Mouse (Mus musculus) stomach, embryonic 16.5 days (tissue): Measurements from ENCODE around the gene Mgat5. TPM values are rescaled to one million over a fixed set of nuclear protein-coding genes. Genes with fewer than 3 reads are reported as not detected.
A peak's percentile ranks its signal among the peaks of the same experiment; 100 is the strongest.

ENCODE experiments used
- ATAC-seq: fragments of 200-750 bp; cut with Nextera tagmentation; 2 replicates; pipeline ENCODE4 v1.8.0; 2017; ENCODE audit warnings: moderate number of reproducible peaks, moderate TSS enrichment; ENCODE audit not compliant: insufficient read depth, low FRiP score
- H3K27ac ChIP-seq: fragments of 300-500 bp; sonication (generic); 2 replicates; pipeline ENCODE4 v1.5.1; 2014; ENCODE audit warnings: low read length
- H3K27me3 ChIP-seq: fragments of 300-500 bp; sonication (generic); 2 replicates; pipeline ENCODE4 v1.6.1; 2014; ENCODE audit warnings: low read length, control low read depth, mixed read lengths; ENCODE audit not compliant: control insufficient read depth, insufficient read depth
- H3K36me3 ChIP-seq: fragments of 300-500 bp; sonication (generic); 2 replicates; pipeline ENCODE4 v1.6.1; 2014; ENCODE audit warnings: low read length; ENCODE audit not compliant: control insufficient read depth, insufficient read depth
- H3K4me1 ChIP-seq: fragments of 300-500 bp; sonication (generic); 2 replicates; pipeline ENCODE4 v1.6.1; 2014; ENCODE audit warnings: low read length, control low read depth, mixed read lengths; ENCODE audit not compliant: control insufficient read depth, insufficient read depth
- H3K4me2 ChIP-seq: fragments of 300-500 bp; sonication (generic); 2 replicates; pipeline ENCODE4 v1.6.1; 2014; ENCODE audit warnings: low read depth, low read length, mixed read lengths
- H3K4me3 ChIP-seq: fragments of 300-500 bp; sonication (generic); replicated peaks from 2 replicates; pipeline ENCODE4 v1.5.1; 2014; ENCODE audit warnings: mild to moderate bottlenecking, low read length
- H3K9ac ChIP-seq: fragments of 300-500 bp; sonication (generic); 2 replicates; pipeline ENCODE4 v1.6.1; 2014; ENCODE audit warnings: low read length
- H3K9me3 ChIP-seq: fragments of 300-500 bp; sonication (generic); replicated peaks from 2 replicates; pipeline ENCODE4 v1.6.1; 2016; ENCODE audit warnings: low read length, control low read depth; ENCODE audit not compliant: control insufficient read depth
- WGBS: fragments of 180-500 bp; shearing (Covaris S2); extraction: QIAGEN DNeasy Blood & Tissue Kit; methylation state at CpG from one replicate; pipeline ENCODE4 v1.1.7; 2014; 5-methylcytosine and 5-hydroxymethylcytosine counted together
- polyA plus RNA-seq: library from polyadenylated mRNA; unstranded; fragments of >200 nt; fragmentation: Nextera tagmentation; extraction: Ambion mirVana; gene quantifications from 2 replicates; pipeline ENCODE4 v1.2.1, GENCODE M21; 2015

Mgat5 gene
- polyA plus RNA-seq, 1 experiment from 2014 or later: 5.7 TPM

GRCm38 (mm10) chr1:127229011-127229410, 24.2 kb downstream of the Mgat5 start:
- Histone ChIP-seq H3K9ac (no peak overlapping the region), H3K27ac (no peak overlapping the region), H3K36me3 (no peaks in the 10 kb centered on the region), H3K27me3 (no peaks in the 10 kb centered on the region), H3K4me2 (no peak overlapping the region), H3K9me3 (no peaks in the 10 kb centered on the region), H3K4me3 (no peak overlapping the region), H3K4me1 (peaks cover 6% of the 10 kb centered on the region; the same call in 1 of the 2 replicates)
- no peak for ATAC-seq
- WGBS: 91% methylated on average over 2 of the region's 2 CpGs

DNA sequence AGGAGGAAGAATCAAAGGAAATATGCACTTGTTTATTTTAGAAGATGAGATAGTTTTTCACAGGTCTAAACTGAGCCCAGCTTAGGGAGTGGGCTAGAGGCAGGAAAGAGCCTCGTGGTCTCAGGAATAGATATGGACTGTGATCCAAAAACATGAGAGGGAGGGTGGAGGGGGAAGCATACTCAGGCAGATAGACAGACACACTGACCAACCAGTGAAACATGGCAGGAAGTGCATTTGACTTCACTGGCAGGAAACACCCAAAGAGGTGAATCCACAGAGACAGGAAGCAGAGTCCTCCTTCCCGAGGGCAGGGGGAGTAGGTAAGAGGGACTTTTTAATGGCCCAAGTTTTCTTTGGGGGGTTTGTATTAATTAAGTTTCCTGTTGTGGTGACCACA, 25.7 kb downstream of the Mgat5 start:
- Histone ChIP-seq H3K36me3 (no peaks in the 10 kb centered on the region), H3K27ac (no peak overlapping the region), H3K9me3 (no peaks in the 10 kb centered on the region), H3K4me2 (no peak overlapping the region), H3K9ac (no peak overlapping the region), H3K4me3 (no peak overlapping the region), H3K27me3 (no peaks in the 10 kb centered on the region), H3K4me1 (peaks cover 6% of the 10 kb centered on the region; the same call in 1 of the 2 replicates)
- ATAC-seq: no peak
- 38% methylated on average over 2 of the region's 2 CpGs for WGBS

DNA sequence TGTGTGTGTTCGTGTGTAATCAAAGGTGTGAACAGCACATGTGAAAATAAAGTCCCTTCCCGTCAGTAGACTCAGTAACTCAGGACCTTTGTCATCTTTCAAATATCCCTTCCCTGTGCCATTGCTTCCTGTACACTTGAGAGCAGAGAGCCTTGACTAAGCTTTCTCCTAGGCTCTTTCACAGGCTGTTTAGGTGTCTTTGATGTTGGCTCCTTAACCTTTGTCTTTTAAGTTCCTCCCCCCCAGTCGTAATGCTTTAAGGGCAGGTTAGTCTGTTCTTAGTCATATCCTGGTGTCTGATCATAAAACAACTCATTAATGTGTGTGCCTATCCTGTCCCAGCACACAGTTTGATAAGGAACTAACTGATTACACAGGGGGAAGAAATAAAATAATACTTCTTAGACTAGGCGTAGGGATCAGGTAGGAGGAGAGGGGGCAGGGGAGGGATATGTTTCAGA, 28.4 kb downstream of the Mgat5 start:
- WGBS: 47% methylated on average over 4 of the region's 4 CpGs
- H3K36me3 ChIP-seq: no peaks in the 10 kb centered on the region
- peak; percentile 57 for ATAC-seq
- no peak overlapping the region for H3K27ac ChIP-seq
- H3K9ac ChIP-seq: no peak overlapping the region
- H3K4me1 ChIP-seq: peaks cover 6% of the 10 kb centered on the region; the same call in 1 of the 2 replicates
- no peaks in the 10 kb centered on the region for H3K27me3 ChIP-seq
- no peak overlapping the region for H3K4me2 ChIP-seq
- H3K4me3 ChIP-seq: no peak overlapping the region
- no peaks in the 10 kb centered on the region for H3K9me3 ChIP-seq

DNA sequence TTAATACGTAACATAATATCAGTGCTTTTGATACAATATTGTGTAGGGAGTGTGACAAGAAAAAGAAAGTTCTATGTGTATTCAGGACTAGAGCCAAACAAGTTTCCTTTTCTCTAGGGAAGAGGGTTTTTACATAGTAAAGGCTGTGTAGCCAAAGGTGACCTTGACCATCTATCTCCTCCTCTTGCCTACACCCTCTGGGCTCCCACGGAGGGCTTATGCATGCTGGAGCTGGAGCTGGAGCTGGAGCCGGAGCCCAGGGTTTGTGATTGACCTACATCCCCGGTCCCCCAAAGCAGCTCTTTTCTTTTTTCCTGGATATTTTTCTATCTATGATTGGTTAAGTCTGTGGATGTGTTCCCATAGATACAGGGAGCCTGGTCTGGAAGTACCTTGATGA, 30.3 kb downstream of the Mgat5 start:
- H3K9me3 ChIP-seq: no peaks in the 10 kb centered on the region
- H3K4me3 ChIP-seq: no peak overlapping the region
- peaks cover 6% of the 10 kb centered on the region; the same call in 1 of the 2 replicates for H3K4me1 ChIP-seq
- H3K9ac ChIP-seq: no peak overlapping the region
- no peaks in the 10 kb centered on the region for H3K36me3 ChIP-seq
- 72% methylated on average over 4 of the region's 4 CpGs for WGBS
- ATAC-seq: no peak
- no peak overlapping the region for H3K4me2 ChIP-seq
- no peak overlapping the region for H3K27ac ChIP-seq
- H3K27me3 ChIP-seq: no peaks in the 10 kb centered on the region

DNA sequence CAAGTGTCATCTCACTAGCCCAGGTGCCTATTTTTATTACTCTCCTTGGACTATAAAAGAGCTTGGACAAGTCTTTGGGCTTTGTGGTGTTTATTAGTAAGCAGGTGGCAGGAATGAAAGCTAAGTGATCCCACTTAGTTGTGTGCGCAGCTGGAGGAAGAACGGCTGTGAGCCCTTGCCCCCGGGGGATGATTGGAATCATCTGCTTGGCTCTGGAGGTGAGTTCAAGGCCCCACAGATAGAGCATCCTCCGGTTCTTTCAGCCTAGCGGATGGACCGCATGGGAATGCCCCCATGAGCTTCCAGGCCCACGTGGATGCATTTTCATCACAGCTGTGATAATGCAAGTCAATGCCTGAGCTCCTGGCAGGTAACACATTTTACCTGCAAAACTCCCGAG, 31.6 kb downstream of the Mgat5 start:
- no peak for ATAC-seq

DNA sequence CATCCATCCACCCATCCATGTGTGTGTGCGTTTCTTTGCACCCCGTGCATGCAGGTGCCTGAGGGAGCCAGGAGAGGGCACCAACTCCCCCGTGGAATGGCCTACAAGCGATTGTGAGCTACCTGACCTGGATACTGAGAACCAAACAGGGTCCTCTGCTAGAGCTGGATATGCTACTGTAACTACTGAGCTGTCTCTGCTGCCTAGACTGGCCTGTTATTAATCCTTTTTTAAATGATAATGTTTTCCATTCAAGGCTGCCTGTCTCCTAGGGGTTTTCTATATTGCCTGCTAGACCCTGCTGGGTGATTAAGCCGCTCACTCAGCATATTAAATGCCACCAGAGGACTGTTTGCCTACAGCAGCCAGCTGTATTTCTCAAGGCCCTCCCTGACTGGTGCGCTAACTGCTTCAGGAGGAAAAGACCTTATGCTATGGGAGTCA, 34.1 kb downstream of the Mgat5 start:
- Histone ChIP-seq H3K4me2 (no peak overlapping the region), H3K27me3 (no peaks in the 10 kb centered on the region), H3K9me3 (no peaks in the 10 kb centered on the region), H3K4me1 (no peaks in the 10 kb centered on the region), H3K36me3 (no peaks in the 10 kb centered on the region), H3K27ac (no peak overlapping the region), H3K9ac (no peak overlapping the region), H3K4me3 (no peak overlapping the region)
- 64% methylated on average over 6 of the region's 6 CpGs for WGBS
- no peak for ATAC-seq

More for the DNA sequence above, 31.6 kb downstream of the Mgat5 start:
- Histone ChIP-seq H3K4me1 (peaks cover 6% of the 10 kb centered on the region; the same call in 1 of the 2 replicates), H3K36me3 (no peaks in the 10 kb centered on the region), H3K27me3 (no peaks in the 10 kb centered on the region), H3K9me3 (no peaks in the 10 kb centered on the region), H3K27ac (no peak overlapping the region), H3K9ac (no peak overlapping the region), H3K4me2 (no peak overlapping the region), H3K4me3 (no peak overlapping the region)
- 73% methylated on average over 8 of the region's 8 CpGs for WGBS

- Histone ChIP-seq H3K9me3 (no peaks in the 10 kb centered on the region), H3K27me3 (no peaks in the 10 kb centered on the region), H3K4me2 (no peak overlapping the region), H3K4me1 (no peaks in the 10 kb centered on the region), H3K36me3 (no peaks in the 10 kb centered on the region), H3K4me3 (no peak overlapping the region), H3K9ac (no peak overlapping the region), H3K27ac (no peak overlapping the region)
- 41% methylated on average over 6 of the region's 6 CpGs for WGBS
- no peak; the same call in 1 of the 2 replicates for ATAC-seq
Measured at GRCm38 (mm10) chr1:127239914-127240313, 35.1 kb downstream of the Mgat5 start.

GRCm38 (mm10) chr1:127242151-127242887, 37.5 kb downstream of the Mgat5 start:
- Histone ChIP-seq H3K4me3 (no peak overlapping the region), H3K27ac (no peak overlapping the region), H3K9ac (no peak overlapping the region), H3K4me2 (no peak overlapping the region), H3K9me3 (no peaks in the 10 kb centered on the region), H3K27me3 (no peaks in the 10 kb centered on the region), H3K4me1 (no peaks in the 10 kb centered on the region), H3K36me3 (no peaks in the 10 kb centered on the region)
- WGBS: 79% methylated on average over 15 of the region's 15 CpGs
- no peak for ATAC-seq

GRCm38 (mm10) chr1:127242888-127243588, 38.2 kb downstream of the Mgat5 start:
- ATAC-seq: no peak

More at GRCm38 (mm10) chr1:127242888-127243588, 38.2 kb downstream of the Mgat5 start:
- Histone ChIP-seq H3K9me3 (no peaks in the 10 kb centered on the region), H3K4me3 (no peak overlapping the region), H3K9ac (no peak overlapping the region), H3K27me3 (no peaks in the 10 kb centered on the region), H3K36me3 (no peaks in the 10 kb centered on the region), H3K27ac (no peak overlapping the region), H3K4me2 (no peak overlapping the region), H3K4me1 (peaks cover 2% of the 10 kb centered on the region; the same call in 1 of the 2 replicates)
- 62% methylated on average over 6 of the region's 6 CpGs for WGBS
